In the genomic region with DNA sequence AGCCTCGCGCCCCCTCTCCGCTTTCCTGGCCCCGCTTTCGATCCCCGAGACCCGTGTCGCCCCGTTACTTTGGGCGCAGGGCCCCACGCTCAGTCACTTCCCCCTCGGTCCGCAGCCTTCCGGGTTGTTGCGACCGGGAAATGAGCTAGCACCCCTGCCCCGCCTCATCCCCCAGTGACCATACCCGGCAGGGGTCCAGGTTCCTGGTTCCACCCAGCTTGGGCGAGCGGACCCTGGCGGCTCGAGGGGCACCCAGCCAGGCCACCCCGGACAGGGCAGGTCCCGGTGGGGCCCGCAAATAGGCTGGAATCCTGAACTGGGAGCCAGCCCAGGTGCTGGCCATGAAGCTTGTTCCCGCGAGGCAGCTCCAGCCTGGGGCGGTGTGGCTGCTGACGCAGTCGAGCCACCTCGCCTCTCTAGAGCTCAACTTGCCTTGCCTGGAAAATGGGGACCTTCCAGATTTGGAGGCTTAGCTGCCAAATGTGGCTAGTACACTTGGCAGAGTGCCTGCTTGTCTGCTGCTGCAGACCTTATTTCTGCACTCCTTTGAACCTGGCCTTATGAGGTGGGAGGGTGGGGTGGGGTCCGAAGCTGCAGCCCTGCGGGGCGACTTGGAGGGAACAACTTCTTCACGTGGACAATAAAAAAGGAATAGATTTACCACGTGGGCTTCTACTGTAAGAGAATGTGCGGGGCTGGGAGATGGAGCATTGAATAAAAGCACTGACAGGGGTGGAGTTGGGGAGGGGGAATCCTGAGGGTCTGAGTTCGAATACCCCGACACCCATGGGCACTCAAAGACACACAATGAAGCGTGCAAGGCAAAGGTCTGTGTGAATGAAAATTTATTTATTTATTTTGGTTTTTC, we compare ENCODE assay signal across 8 mouse cellular contexts. TPM values are rescaled to one million over a fixed set of nuclear protein-coding genes. Genes with fewer than 3 reads are reported as not detected.
DNase-seq lines count a peak whose midpoint lies in the region; ATAC-seq and TF ChIP-seq lines count a peak whose summit lies in the region.

No protein-coding gene starts in this region.

- peak; percentile 38; the same call in 1 of the 2 replicates for TF ChIP-seq POLR2A in heart, adult 2 months (IDR thresholded peaks at IDR 0.05; ENCODE audit: insufficient read depth, low read depth, low read length)

- H3K27ac ChIP-seq in left cerebral cortex, adult 2 months, result peak overlapping the region; percentile 78
- H3K27ac ChIP-seq in brown adipose tissue, adult 24 weeks (replicated peaks; ENCODE audit: low read depth, low read length), result peak overlapping the region; percentile 92
- H3K27ac ChIP-seq in heart, adult 2 months, result peak overlapping the region; percentile 97
- peak overlapping the region; percentile 51; the same call in 1 of the 2 replicates for H3K27ac ChIP-seq in lung, embryonic 14.5 days (ENCODE audit: low read depth)
- no peak overlapping the region for H3K27ac ChIP-seq in neural tube, embryonic 15.5 days (replicated peaks)

- H3K27me3 ChIP-seq in heart, adult 2 months (ENCODE audit: control insufficient read depth, insufficient read depth, low read length), result no peaks in the 10 kb centered on the region; the same call in 1 of the 2 replicates
- no peaks in the 10 kb centered on the region for H3K27me3 ChIP-seq in lung, embryonic 14.5 days (ENCODE audit: insufficient read depth, low read length)
- peaks cover 20% of the 10 kb centered on the region for H3K27me3 ChIP-seq in neural tube, embryonic 15.5 days (replicated peaks)

- H3K4me2 ChIP-seq in lung, embryonic 14.5 days, result peak overlapping the region; percentile 78
- peak overlapping the region; percentile 60 for H3K4me2 ChIP-seq in neural tube, embryonic 15.5 days

- no peaks in the 10 kb centered on the region for H3K36me3 ChIP-seq in heart, adult 2 months (ENCODE audit: control insufficient read depth, insufficient read depth, low read length)
- H3K36me3 ChIP-seq in lung, embryonic 14.5 days (ENCODE audit: insufficient read depth), result peaks cover 11% of the 10 kb centered on the region
- H3K36me3 ChIP-seq in neural tube, embryonic 15.5 days, result peaks cover 15% of the 10 kb centered on the region

- 7% methylated on average over 40 of the region's 40 CpGs for WGBS in heart, adult 2 months
- WGBS in lung, embryonic 14.5 days, result 13% methylated on average over 40 of the region's 40 CpGs
- WGBS in neural tube, embryonic 15.5 days, result 15% methylated on average over 40 of the region's 40 CpGs

- peak overlapping the region; percentile 91 for H3K9ac ChIP-seq in heart, adult 2 months (ENCODE audit: low read depth, low read length)
- peak overlapping the region; percentile 66 for H3K9ac ChIP-seq in lung, embryonic 14.5 days
- peak overlapping the region; percentile 36 for H3K9ac ChIP-seq in neural tube, embryonic 15.5 days (replicated peaks)

- intact Hi-C loops in left cerebral cortex, adult 2 months (cut with DNase I), result no loop called here
- intact Hi-C loops in left cerebral cortex, postnatal 36 days (cut with DNase I), result no loop called here
- intact Hi-C loops in heart, adult 2 months (cut with DNase I), result no loop called here

- no peaks in the 10 kb centered on the region for H3K9me3 ChIP-seq in lung, embryonic 14.5 days (ENCODE audit: low read depth, low read length)
- no peaks in the 10 kb centered on the region for H3K9me3 ChIP-seq in neural tube, embryonic 15.5 days (replicated peaks)

- TF ChIP-seq CTCF in left cerebral cortex, adult 2 months (IDR thresholded peaks at IDR 0.05), result no peak
- TF ChIP-seq CTCF in heart, adult 2 months (IDR thresholded peaks at IDR 0.05), result no peak
- no peak for TF ChIP-seq CTCF in lung, embryonic 14.5 days (IDR thresholded peaks at IDR 0.05; ENCODE audit: low read depth)

- TF ChIP-seq EP300 in heart, adult 2 months (IDR thresholded peaks at IDR 0.05; ENCODE audit: insufficient read depth, low read depth, low read length), result no peak

- no peaks in the 10 kb centered on the region for H3K79me2 ChIP-seq in heart, adult 2 months (replicated peaks; ENCODE audit: control insufficient read depth, insufficient read depth, low read length)

- no peak for DNase-seq in left cerebral cortex, adult 2 months (ENCODE audit: extremely low spot score in 1 of 2, low spot score in 2 of 2)
- no peak for DNase-seq in left cerebral cortex, postnatal 36 days (ENCODE audit: low spot score in 2 of 2)
- peak; percentile 88 to 89 for DNase-seq in heart, adult 2 months
- peak; percentile 41 for DNase-seq in kidney, adult 11 months
- peak; percentile 65 for DNase-seq in lung, embryonic 14.5 days
- peak; percentile 78 for DNase-seq in thymus, postnatal 4 days

- peaks cover 11% of the 10 kb centered on the region for H3K4me1 ChIP-seq in brown adipose tissue, adult 24 weeks (ENCODE audit: control insufficient read depth, insufficient read depth, insufficient read length, low read length)
- H3K4me1 ChIP-seq in heart, adult 2 months (ENCODE audit: control insufficient read depth, insufficient read depth, low read length), result peaks cover 13% of the 10 kb centered on the region
- no peaks in the 10 kb centered on the region for H3K4me1 ChIP-seq in lung, embryonic 14.5 days (ENCODE audit: insufficient read depth)
- peaks cover 17% of the 10 kb centered on the region for H3K4me1 ChIP-seq in neural tube, embryonic 15.5 days

- peak; percentile 22; the same call in 1 of the 2 replicates for ATAC-seq in lung, embryonic 14.5 days (ENCODE audit: insufficient read depth)
- no peak for ATAC-seq in neural tube, embryonic 15.5 days (ENCODE audit: low FRiP score)

- peak overlapping the region; percentile 57 for H3K4me3 ChIP-seq in left cerebral cortex, adult 2 months
- peak overlapping the region; percentile 88 for H3K4me3 ChIP-seq in brown adipose tissue, adult 24 weeks (ENCODE audit: insufficient read depth, low read depth, low read length)
- peak overlapping the region; percentile 67 for H3K4me3 ChIP-seq in heart, adult 2 months
- H3K4me3 ChIP-seq in lung, embryonic 14.5 days (ENCODE audit: low read depth, low read length), result peak overlapping the region; percentile 69
- H3K4me3 ChIP-seq in neural tube, embryonic 15.5 days (replicated peaks), result peak overlapping the region; percentile 41

RNA-seq across cellular contexts. Expression of a gene that starts 0.8 kb away (rescaled TPM):
- 10 to 100 TPM; 19.0 to 23.5 TPM for total RNA-seq in left cerebral cortex, adult 2 months (2021)
- total RNA-seq in left cerebral cortex, postnatal 36 days (2021), result 10 to 100 TPM; 23.6 to 24.1 TPM
- polyA plus RNA-seq in brown adipose tissue, adult 24 weeks (2012; ENCODE audit: insufficient read depth, insufficient read length, missing spikeins), result 77.2 and 84.9 TPM in 2 replicates
- 10 to 100 TPM; 60.8 to 75.0 TPM for total RNA-seq in heart, adult 2 months (2021)
- 133 and 137 TPM in 2 replicates for polyA plus RNA-seq in heart, adult 2 months (2012; rRNA removed)
- 182 and 189 TPM in 2 replicates for polyA plus RNA-seq in lung, embryonic 14.5 days (2014; fragmentation: Nextera tagmentation; extraction: Ambion mirVana)
- 82.4 and 204 TPM in 2 replicates for polyA plus RNA-seq in neural tube, embryonic 15.5 days (2015; fragmentation: Nextera tagmentation; extraction: Ambion mirVana)

RNA-seq across cellular contexts. Expression of a gene that starts 25.2 kb away (rescaled TPM):
- total RNA-seq in left cerebral cortex, adult 2 months (2021), result 10 to 100 TPM; 92.5 to 96.0 TPM
- total RNA-seq in left cerebral cortex, postnatal 36 days (2021), result 100 to 1,000 TPM in 1 of 2 experiments, 10 to 100 TPM in 1; 93.9 to 102 TPM
- 75.0 and 96.2 TPM in 2 replicates for polyA plus RNA-seq in brown adipose tissue, adult 24 weeks (2012; ENCODE audit: insufficient read depth, insufficient read length, missing spikeins)
- 10 to 100 TPM; 37.8 to 38.5 TPM for total RNA-seq in heart, adult 2 months (2021)
- polyA plus RNA-seq in heart, adult 2 months (2012; rRNA removed), result 16.1 and 19.5 TPM in 2 replicates
- 107 and 113 TPM in 2 replicates for polyA plus RNA-seq in lung, embryonic 14.5 days (2014; fragmentation: Nextera tagmentation; extraction: Ambion mirVana)
- 97.0 and 115 TPM in 2 replicates for polyA plus RNA-seq in neural tube, embryonic 15.5 days (2015; fragmentation: Nextera tagmentation; extraction: Ambion mirVana)

RNA-seq across cellular contexts. Expression of a gene that starts 25.3 kb away (rescaled TPM):
- total RNA-seq in left cerebral cortex, adult 2 months (2021), result 10 to 100 TPM; 69.4 to 69.6 TPM
- 10 to 100 TPM; 78.7 to 89.9 TPM for total RNA-seq in left cerebral cortex, postnatal 36 days (2021)
- polyA plus RNA-seq in brown adipose tissue, adult 24 weeks (2012; ENCODE audit: insufficient read depth, insufficient read length, missing spikeins), result 116 and 156 TPM in 2 replicates
- total RNA-seq in heart, adult 2 months (2021), result 10 to 100 TPM; 56.5 to 66.5 TPM
- 36.6 and 48.0 TPM in 2 replicates for polyA plus RNA-seq in heart, adult 2 months (2012; rRNA removed)
- polyA plus RNA-seq in lung, embryonic 14.5 days (2014; fragmentation: Nextera tagmentation; extraction: Ambion mirVana), result 201 and 204 TPM in 2 replicates
- polyA plus RNA-seq in neural tube, embryonic 15.5 days (2015; fragmentation: Nextera tagmentation; extraction: Ambion mirVana), result 183 and 184 TPM in 2 replicates

RNA-seq across cellular contexts. Expression of a gene that starts 31.0 kb away (rescaled TPM):
- total RNA-seq in left cerebral cortex, adult 2 months (2021), result not detected
- not detected for total RNA-seq in left cerebral cortex, postnatal 36 days (2021)
- polyA plus RNA-seq in brown adipose tissue, adult 24 weeks (2012; ENCODE audit: insufficient read depth, insufficient read length, missing spikeins), result not detected in 2 replicates
- total RNA-seq in heart, adult 2 months (2021), result not detected
- polyA plus RNA-seq in heart, adult 2 months (2012; rRNA removed), result not detected in 2 replicates
- polyA plus RNA-seq in lung, embryonic 14.5 days (2014; fragmentation: Nextera tagmentation; extraction: Ambion mirVana), result not detected in 2 replicates
- not detected in 2 replicates for polyA plus RNA-seq in neural tube, embryonic 15.5 days (2015; fragmentation: Nextera tagmentation; extraction: Ambion mirVana)

RNA-seq across cellular contexts. Expression of a gene that starts 31.2 kb away (rescaled TPM):
- 100 to 1,000 TPM; 192 to 199 TPM for total RNA-seq in left cerebral cortex, adult 2 months (2021)
- 100 to 1,000 TPM; 194 to 211 TPM for total RNA-seq in left cerebral cortex, postnatal 36 days (2021)
- polyA plus RNA-seq in brown adipose tissue, adult 24 weeks (2012; ENCODE audit: insufficient read depth, insufficient read length, missing spikeins), result 91.1 and 112 TPM in 2 replicates
- 10 to 100 TPM; 60.4 to 64.4 TPM for total RNA-seq in heart, adult 2 months (2021)
- polyA plus RNA-seq in heart, adult 2 months (2012; rRNA removed), result 67.8 and 79.9 TPM in 2 replicates
- polyA plus RNA-seq in lung, embryonic 14.5 days (2014; fragmentation: Nextera tagmentation; extraction: Ambion mirVana), result 144 and 148 TPM in 2 replicates
- 218 and 232 TPM in 2 replicates for polyA plus RNA-seq in neural tube, embryonic 15.5 days (2015; fragmentation: Nextera tagmentation; extraction: Ambion mirVana)

Comparison
In these comparisons a context has a peak if more than half of its experiments do, and no peak if none do; other contexts are left out.
1. DNase-seq: peak in heart, adult 2 months (2 of 2), kidney, adult 11 months (single experiment), lung, embryonic 14.5 days (single experiment) and thymus, postnatal 4 days (single experiment); none in left cerebral cortex, adult 2 months (0 of 2) and left cerebral cortex, postnatal 36 days (0 of 2).
2. H3K9ac ChIP-seq: peak in every context shown above with its lines; median percentile 91 in heart, adult 2 months; 66 in lung, embryonic 14.5 days; 36 in neural tube, embryonic 15.5 days.
3. Peak in every context shown above with its lines, with median percentiles within 50 percentile points of each other: H3K4me3 ChIP-seq.